Mouse (Mus musculus) stomach, embryonic 14.5 days (tissue): ENCODE results near the gene Gid4. TPM values are rescaled to one million over a fixed set of nuclear protein-coding genes. Genes with fewer than 3 reads are reported as not detected.
A peak's percentile ranks its signal among the peaks of the same experiment; 100 is the strongest.

ENCODE experiments used
- ATAC-seq: fragments of 200-750 bp; cut with Nextera tagmentation; 2 replicates; pipeline ENCODE4 v1.8.0; 2017; ENCODE audit warnings: low read depth, moderate TSS enrichment; ENCODE audit not compliant: insufficient number of reproducible peaks, insufficient read depth, low FRiP score
- H3K27ac ChIP-seq: fragments of 300-500 bp; sonication (generic); 2 replicates; pipeline ENCODE4 v1.5.1; 2014; ENCODE audit warnings: mild to moderate bottlenecking, low read length, moderate library complexity, mixed read lengths
- H3K27me3 ChIP-seq: fragments of 300-500 bp; sonication (generic); 2 replicates; pipeline ENCODE4 v1.6.1; 2014; ENCODE audit warnings: low read length, control low read depth, mixed read lengths; ENCODE audit not compliant: control insufficient read depth, insufficient read depth
- H3K36me3 ChIP-seq: fragments of 300-500 bp; sonication (generic); 2 replicates; pipeline ENCODE4 v1.6.1; 2014; ENCODE audit warnings: mild to moderate bottlenecking, control low read depth, low read length, moderate library complexity, mixed read lengths; ENCODE audit not compliant: control insufficient read depth, insufficient read depth
- H3K4me1 ChIP-seq: fragments of 300-500 bp; sonication (generic); 2 replicates; pipeline ENCODE4 v1.6.1; 2014; ENCODE audit warnings: low read length, control low read depth, mixed read lengths; ENCODE audit not compliant: control insufficient read depth, insufficient read depth
- H3K4me2 ChIP-seq: fragments of 300-500 bp; sonication (generic); replicated peaks from 2 replicates; pipeline ENCODE4 v1.6.1; 2014; ENCODE audit warnings: low read depth, low read length, control low read depth
- H3K4me3 ChIP-seq: fragments of 300-500 bp; sonication (generic); 2 replicates; pipeline ENCODE4 v1.5.1; 2014; ENCODE audit warnings: low read depth, low read length, control low read depth
- H3K9ac ChIP-seq: fragments of 300-500 bp; sonication (generic); replicated peaks from 2 replicates; pipeline ENCODE4 v1.6.1; 2014; ENCODE audit warnings: low read depth, mild to moderate bottlenecking, control low read depth, low read length, moderate library complexity, mixed read lengths
- H3K9me3 ChIP-seq: fragments of 300-500 bp; sonication (generic); 2 replicates; pipeline ENCODE4 v1.6.1; 2016; ENCODE audit warnings: low read depth, low read length, control low read depth; ENCODE audit not compliant: control insufficient read depth
- WGBS: fragments of 180-500 bp; shearing (Covaris S2); extraction: QIAGEN DNeasy Blood & Tissue Kit; methylation state at CpG from one replicate; pipeline ENCODE4 v1.1.7; 2014; 5-methylcytosine and 5-hydroxymethylcytosine counted together
- polyA plus RNA-seq: library from polyadenylated mRNA; unstranded; fragments of >200 nt; fragmentation: Nextera tagmentation; extraction: Ambion mirVana; gene quantifications from 2 replicates; pipeline ENCODE4 v1.2.1, GENCODE M21; 2014

Gene Gid4
- 27.0 and 28.0 TPM in 2 replicates for polyA plus RNA-seq

GRCm38 (mm10) chr11:60416963-60417716 is at the start of gene Gid4:
Gid4 (plus strand) TSS chr11:60417145.
- Histone ChIP-seq H3K4me3 (peak within 1 kb of the TSS; percentile 97), H3K27ac (peak within 1 kb of the TSS; percentile 90), H3K4me1 (peaks cover 19% of the 10 kb centered on the region), H3K9ac (peak within 1 kb of the TSS; percentile 87), H3K36me3 (no peaks in the 10 kb centered on the region), H3K4me2 (peak within 1 kb of the TSS; percentile 97), H3K9me3 (no peaks in the 10 kb centered on the region), H3K27me3 (no peaks in the 10 kb centered on the region)
- under 1% methylated on average over 61 of the region's 81 CpGs for WGBS
- ATAC-seq = peak; percentile 96

- 58% methylated on average over 3 of the region's 3 CpGs for WGBS
- ATAC-seq = no peak
- Histone ChIP-seq H3K9me3 (no peaks in the 10 kb centered on the region), H3K4me1 (peaks cover 10% of the 10 kb centered on the region; the same call in 1 of the 2 replicates), H3K36me3 (no peaks in the 10 kb centered on the region), H3K4me2 (no peak overlapping the region), H3K27me3 (no peaks in the 10 kb centered on the region), H3K27ac (no peak overlapping the region), H3K9ac (no peak overlapping the region), H3K4me3 (no peak overlapping the region)
Observed at GRCm38 (mm10) chr11:60367256-60367655, 49.7 kb upstream of the Gid4 start.

- no peak for ATAC-seq
- no peak overlapping the region for H3K27ac ChIP-seq
- 68% methylated on average over 4 of the region's 4 CpGs for WGBS
- no peak overlapping the region for H3K4me3 ChIP-seq
- peaks cover 10% of the 10 kb centered on the region; the same call in 1 of the 2 replicates for H3K4me1 ChIP-seq
- no peaks in the 10 kb centered on the region for H3K36me3 ChIP-seq
- H3K4me2 ChIP-seq = no peak overlapping the region
- H3K9me3 ChIP-seq = no peaks in the 10 kb centered on the region
- no peaks in the 10 kb centered on the region for H3K27me3 ChIP-seq
- H3K9ac ChIP-seq = no peak overlapping the region
Observed at GRCm38 (mm10) chr11:60368909-60369308, 48.0 kb upstream of the Gid4 start.

- ATAC-seq = no peak
- WGBS = 63% methylated on average over 4 of the region's 4 CpGs
- H3K27me3 ChIP-seq = no peaks in the 10 kb centered on the region
- no peak overlapping the region for H3K4me2 ChIP-seq
- peaks cover 10% of the 10 kb centered on the region; the same call in 1 of the 2 replicates for H3K4me1 ChIP-seq
- H3K9ac ChIP-seq = no peak overlapping the region
- H3K9me3 ChIP-seq = no peaks in the 10 kb centered on the region
- H3K27ac ChIP-seq = no peak overlapping the region
- H3K4me3 ChIP-seq = no peak overlapping the region
- H3K36me3 ChIP-seq = no peaks in the 10 kb centered on the region
Observed at GRCm38 (mm10) chr11:60369448-60369847, 47.5 kb upstream of the Gid4 start.

GRCm38 (mm10) chr11:60370431-60370830 is 46.5 kb upstream of the Gid4 start:
- Histone ChIP-seq H3K4me2 (no peak overlapping the region), H3K9me3 (no peaks in the 10 kb centered on the region), H3K9ac (no peak overlapping the region), H3K4me3 (no peak overlapping the region), H3K4me1 (peaks cover 10% of the 10 kb centered on the region; the same call in 1 of the 2 replicates), H3K27ac (no peak overlapping the region), H3K27me3 (no peaks in the 10 kb centered on the region), H3K36me3 (no peaks in the 10 kb centered on the region)
- no peak for ATAC-seq
- 78% methylated on average over 13 of the region's 13 CpGs for WGBS

GRCm38 (mm10) chr11:60374481-60374880 is 42.5 kb upstream of the Gid4 start:
- 78% methylated on average over 6 of the region's 6 CpGs for WGBS
- no peak overlapping the region for H3K4me3 ChIP-seq
- H3K9me3 ChIP-seq = no peaks in the 10 kb centered on the region
- H3K9ac ChIP-seq = no peak overlapping the region
- H3K4me1 ChIP-seq = no peaks in the 10 kb centered on the region
- ATAC-seq = no peak
- H3K4me2 ChIP-seq = no peak overlapping the region
- no peak overlapping the region for H3K27ac ChIP-seq
- H3K27me3 ChIP-seq = no peaks in the 10 kb centered on the region
- no peaks in the 10 kb centered on the region for H3K36me3 ChIP-seq

- H3K27ac ChIP-seq = no peak overlapping the region
- 89% methylated on average over 6 of the region's 6 CpGs for WGBS
- no peaks in the 10 kb centered on the region for H3K36me3 ChIP-seq
- no peaks in the 10 kb centered on the region for H3K27me3 ChIP-seq
- ATAC-seq = no peak
- no peak overlapping the region for H3K9ac ChIP-seq
- H3K4me2 ChIP-seq = no peak overlapping the region
- no peaks in the 10 kb centered on the region for H3K9me3 ChIP-seq
- no peak overlapping the region for H3K4me3 ChIP-seq
- H3K4me1 ChIP-seq = no peaks in the 10 kb centered on the region
Observed at GRCm38 (mm10) chr11:60383518-60383917, 33.4 kb upstream of the Gid4 start.

- ATAC-seq = no peak
Observed at GRCm38 (mm10) chr11:60384762-60385421, 32.1 kb upstream of the Gid4 start.

More at GRCm38 (mm10) chr11:60384762-60385421, 32.1 kb upstream of the Gid4 start:
- H3K27ac ChIP-seq = no peak overlapping the region
- no peaks in the 10 kb centered on the region for H3K36me3 ChIP-seq
- no peaks in the 10 kb centered on the region for H3K27me3 ChIP-seq
- no peak overlapping the region for H3K4me3 ChIP-seq
- WGBS = 7% methylated on average over 16 of the region's 16 CpGs
- peak overlapping the region; percentile 8; the same call in 1 of the 2 replicates for H3K4me2 ChIP-seq
- no peaks in the 10 kb centered on the region for H3K9me3 ChIP-seq
- H3K4me1 ChIP-seq = no peaks in the 10 kb centered on the region
- H3K9ac ChIP-seq = no peak overlapping the region
